Mouse (Mus musculus): ENCODE data around the gene Pgm2.
A peak's percentile ranks its signal among the peaks of the same experiment; 100 is the strongest.

Pgm2 gene

GRCm38 (mm10) chr5:64075506-64075905 lies 17.2 kb upstream of the Pgm2 start:
- no peak for DNase-seq (ENCODE audit: low read depth, low spot score)

GRCm38 (mm10) chr5:64077353-64077752 lies 15.4 kb upstream of the Pgm2 start:
- no peak for DNase-seq (ENCODE audit: low read depth, low spot score)

- DNase-seq (ENCODE audit: low read depth, low spot score), result peak; percentile 14
Measured at GRCm38 (mm10) chr5:64078740-64079461, 13.8 kb upstream of the Pgm2 start.

GRCm38 (mm10) chr5:64079462-64079817 lies 13.3 kb upstream of the Pgm2 start:
- DNase-seq (ENCODE audit: low read depth, low spot score), result no peak

GRCm38 (mm10) chr5:64083447-64084359 lies 9.0 kb upstream of the Pgm2 start:
- no peak for DNase-seq (ENCODE audit: low read depth, low spot score)

- no peak for DNase-seq (ENCODE audit: low read depth, low spot score)
Measured at GRCm38 (mm10) chr5:64085405-64085804, 7.3 kb upstream of the Pgm2 start.

- no peak for DNase-seq (ENCODE audit: low read depth, low spot score)
Measured at GRCm38 (mm10) chr5:64088740-64089139, 4.0 kb upstream of the Pgm2 start.

- DNase-seq (ENCODE audit: low read depth, low spot score), result peak; percentile 13
Measured at GRCm38 (mm10) chr5:64093349-64093871, 660 bp downstream of the Pgm2 start.

GRCm38 (mm10) chr5:64095342-64095993 lies 2.7 kb downstream of the Pgm2 start:
- no peak for DNase-seq (ENCODE audit: low read depth, low spot score)

GRCm38 (mm10) chr5:64101993-64102716 lies 9.4 kb downstream of the Pgm2 start:
- DNase-seq (ENCODE audit: low read depth, low spot score), result no peak

- DNase-seq (ENCODE audit: low read depth, low spot score), result no peak
Measured at GRCm38 (mm10) chr5:64102717-64103075, 9.9 kb downstream of the Pgm2 start.

- no peak for DNase-seq (ENCODE audit: low read depth, low spot score)
Measured at GRCm38 (mm10) chr5:64107596-64108289, 15.0 kb downstream of the Pgm2 start.

GRCm38 (mm10) chr5:64109217-64109616 lies 16.5 kb downstream of the Pgm2 start:
- DNase-seq (ENCODE audit: low read depth, low spot score), result no peak

GRCm38 (mm10) chr5:64112360-64112759 lies 19.6 kb downstream of the Pgm2 start:
- DNase-seq (ENCODE audit: low read depth, low spot score), result no peak

- DNase-seq (ENCODE audit: low read depth, low spot score), result no peak
Measured at GRCm38 (mm10) chr5:64114210-64114609, 21.5 kb downstream of the Pgm2 start.

GRCm38 (mm10) chr5:64117191-64117590 lies 24.4 kb downstream of the Pgm2 start:
- no peak for DNase-seq (ENCODE audit: low read depth, low spot score)

GRCm38 (mm10) chr5:64125783-64126182 lies 33.0 kb downstream of the Pgm2 start:
- DNase-seq (ENCODE audit: low read depth, low spot score), result no peak

- DNase-seq (ENCODE audit: low read depth, low spot score), result no peak
Measured at GRCm38 (mm10) chr5:64131550-64131949, 38.8 kb downstream of the Pgm2 start.

GRCm38 (mm10) chr5:64133901-64134300 lies 41.2 kb downstream of the Pgm2 start:
- no peak for DNase-seq (ENCODE audit: low read depth, low spot score)

- no peak for DNase-seq (ENCODE audit: low read depth, low spot score)
Measured at GRCm38 (mm10) chr5:64136325-64136724, 43.6 kb downstream of the Pgm2 start.

GRCm38 (mm10) chr5:64140202-64140601 lies 47.5 kb downstream of the Pgm2 start:
- no peak for DNase-seq (ENCODE audit: low read depth, low spot score)

All from embryo, embryonic 11.5 days (tissue).